Mouse (Mus musculus): ENCODE data around the gene Il27ra. TPM values are rescaled to one million over a fixed set of nuclear protein-coding genes. Genes with fewer than 3 reads are reported as not detected.
A peak's percentile ranks its signal among the peaks of the same experiment; 100 is the strongest.
"Not testable (repeated sequence)": the region's sequence is repeated elsewhere in the genome, so short reads cannot be mapped to it uniquely, and the experiment has no call there.

The Il27ra gene
- polyA plus RNA-seq, 1 experiment from 2014 or later: 0.43 TPM

GRCm38 (mm10) chr8:83997511-83998141, 44.8 kb downstream of the Il27ra start, which contains the start of gene Samd1:
Samd1 (plus strand) TSS chr8:83997672.
- peak within 1 kb of the TSS; percentile 91 for H3K27ac ChIP-seq (ENCODE audit: low read depth, low read length)
- no peaks in the 10 kb centered on the region for H3K9me3 ChIP-seq (ENCODE audit: control insufficient read depth, low read length)
- ATAC-seq (ENCODE audit: low read depth): peak; percentile 28; the same call in 1 of the 2 replicates
- peak within 1 kb of the TSS; percentile 75 for H3K4me3 ChIP-seq (ENCODE audit: low read depth, low read length)
- H3K27me3 ChIP-seq (ENCODE audit: control insufficient read depth, insufficient read depth, low read length): 0 out of 2 replicates have a peak, but pooled peaks cover 6% of the 10 kb centered on the region
- peak within 1 kb of the TSS; percentile 72 for H3K4me2 ChIP-seq (ENCODE audit: low read depth, low read length)
- H3K4me1 ChIP-seq (ENCODE audit: control insufficient read depth, insufficient read depth, low read length): peaks cover 13% of the 10 kb centered on the region
- H3K9ac ChIP-seq (replicated peaks; ENCODE audit: low read depth, low read length): peak within 1 kb of the TSS; percentile 85
- WGBS: 0% methylated on average over 27 of the region's 112 CpGs
- H3K36me3 ChIP-seq (ENCODE audit: control insufficient read depth, insufficient read depth, low read length): peaks cover 11% of the 10 kb centered on the region; the same call in 1 of the 2 replicates

GRCm38 (mm10) chr8:83996567-83997505, 45.6 kb downstream of the Il27ra start:
- Histone ChIP-seq H3K9me3 (ENCODE audit: control insufficient read depth, low read length) (no peaks in the 10 kb centered on the region), H3K4me3 (ENCODE audit: low read depth, low read length) (peak overlapping the region; percentile 75), H3K36me3 (ENCODE audit: control insufficient read depth, insufficient read depth, low read length) (peaks cover 14% of the 10 kb centered on the region; the same call in 1 of the 2 replicates), H3K27me3 (ENCODE audit: control insufficient read depth, insufficient read depth, low read length) (0 out of 2 replicates have a peak, but pooled peaks cover 6% of the 10 kb centered on the region), H3K9ac (replicated peaks; ENCODE audit: low read depth, low read length) (peak overlapping the region; percentile 85), H3K4me2 (ENCODE audit: low read depth, low read length) (peak overlapping the region; percentile 72), H3K4me1 (ENCODE audit: control insufficient read depth, insufficient read depth, low read length) (peaks cover 13% of the 10 kb centered on the region), H3K27ac (ENCODE audit: low read depth, low read length) (peak overlapping the region; percentile 91)
- ATAC-seq (ENCODE audit: low read depth): peak; percentile 72
- WGBS: 0% methylated on average over 33 of the region's 103 CpGs

GRCm38 (mm10) chr8:83995973-83996372, 46.4 kb downstream of the Il27ra start:
- Histone ChIP-seq H3K4me1 (ENCODE audit: control insufficient read depth, insufficient read depth, low read length) (peaks cover 11% of the 10 kb centered on the region), H3K36me3 (ENCODE audit: control insufficient read depth, insufficient read depth, low read length) (peaks cover 22% of the 10 kb centered on the region), H3K9me3 (ENCODE audit: control insufficient read depth, low read length) (no peaks in the 10 kb centered on the region), H3K4me2 (ENCODE audit: low read depth, low read length) (peak overlapping the region; percentile 72), H3K9ac (replicated peaks; ENCODE audit: low read depth, low read length) (no peak overlapping the region), H3K27ac (ENCODE audit: low read depth, low read length) (no peak overlapping the region), H3K27me3 (ENCODE audit: control insufficient read depth, insufficient read depth, low read length) (0 out of 2 replicates have a peak, but pooled peaks cover 6% of the 10 kb centered on the region), H3K4me3 (ENCODE audit: low read depth, low read length) (peak overlapping the region; percentile 75)
- no peak for ATAC-seq (ENCODE audit: low read depth)
- WGBS: 17% methylated on average over 12 of the region's 12 CpGs

- Histone ChIP-seq H3K36me3 (ENCODE audit: control insufficient read depth, insufficient read depth, low read length) (peaks cover 19% of the 10 kb centered on the region), H3K9me3 (ENCODE audit: control insufficient read depth, low read length) (no peaks in the 10 kb centered on the region), H3K4me1 (ENCODE audit: control insufficient read depth, insufficient read depth, low read length) (peaks cover 4% of the 10 kb centered on the region), H3K4me2 (ENCODE audit: low read depth, low read length) (no peak overlapping the region), H3K27ac (ENCODE audit: low read depth, low read length) (no peak overlapping the region), H3K9ac (replicated peaks; ENCODE audit: low read depth, low read length) (no peak overlapping the region), H3K4me3 (ENCODE audit: low read depth, low read length) (no peak overlapping the region), H3K27me3 (ENCODE audit: control insufficient read depth, insufficient read depth, low read length) (no peaks in the 10 kb centered on the region)
- WGBS: 97% methylated on average over 3 of the region's 3 CpGs
- ATAC-seq (ENCODE audit: low read depth): no peak
Measured at GRCm38 (mm10) chr8:83994030-83994429, 48.4 kb downstream of the Il27ra start.

GRCm38 (mm10) chr8:83992488-83992887, 49.9 kb downstream of the Il27ra start:
- peaks cover 31% of the 10 kb centered on the region for H3K36me3 ChIP-seq (ENCODE audit: control insufficient read depth, insufficient read depth, low read length)
- no peak overlapping the region for H3K4me2 ChIP-seq (ENCODE audit: low read depth, low read length)
- H3K9me3 ChIP-seq (ENCODE audit: control insufficient read depth, low read length): no peaks in the 10 kb centered on the region
- H3K4me1 ChIP-seq (ENCODE audit: control insufficient read depth, insufficient read depth, low read length): no peaks in the 10 kb centered on the region
- no peak overlapping the region for H3K9ac ChIP-seq (replicated peaks; ENCODE audit: low read depth, low read length)
- H3K27ac ChIP-seq (ENCODE audit: low read depth, low read length): no peak overlapping the region
- WGBS: 95% methylated on average over 2 of the region's 2 CpGs
- H3K4me3 ChIP-seq (ENCODE audit: low read depth, low read length): no peak overlapping the region
- ATAC-seq (ENCODE audit: low read depth): no peak
- no peaks in the 10 kb centered on the region for H3K27me3 ChIP-seq (ENCODE audit: control insufficient read depth, insufficient read depth, low read length)

- Histone ChIP-seq H3K27ac (ENCODE audit: low read depth, low read length) (no peak overlapping the region), H3K36me3 (ENCODE audit: control insufficient read depth, insufficient read depth, low read length) (peaks cover 44% of the 10 kb centered on the region), H3K27me3 (ENCODE audit: control insufficient read depth, insufficient read depth, low read length) (no peaks in the 10 kb centered on the region), H3K9ac (replicated peaks; ENCODE audit: low read depth, low read length) (no peak overlapping the region), H3K4me1 (ENCODE audit: control insufficient read depth, insufficient read depth, low read length) (no peaks in the 10 kb centered on the region), H3K4me2 (ENCODE audit: low read depth, low read length) (no peak overlapping the region), H3K4me3 (ENCODE audit: low read depth, low read length) (no peak overlapping the region), H3K9me3 (ENCODE audit: control insufficient read depth, low read length) (no peaks in the 10 kb centered on the region)
- WGBS: 94% methylated on average over 14 of the region's 14 CpGs
- no peak for ATAC-seq (ENCODE audit: low read depth)
Measured at GRCm38 (mm10) chr8:83990170-83990569, 52.2 kb downstream of the Il27ra start.

GRCm38 (mm10) chr8:83989243-83989642, 53.1 kb downstream of the Il27ra start:
- Histone ChIP-seq H3K36me3 (ENCODE audit: control insufficient read depth, insufficient read depth, low read length) (peaks cover 52% of the 10 kb centered on the region), H3K9me3 (ENCODE audit: control insufficient read depth, low read length) (no peaks in the 10 kb centered on the region), H3K9ac (replicated peaks; ENCODE audit: low read depth, low read length) (no peak overlapping the region), H3K4me1 (ENCODE audit: control insufficient read depth, insufficient read depth, low read length) (no peaks in the 10 kb centered on the region), H3K27ac (ENCODE audit: low read depth, low read length) (no peak overlapping the region), H3K4me3 (ENCODE audit: low read depth, low read length) (no peak overlapping the region), H3K27me3 (ENCODE audit: control insufficient read depth, insufficient read depth, low read length) (no peaks in the 10 kb centered on the region), H3K4me2 (ENCODE audit: low read depth, low read length) (no peak overlapping the region)
- WGBS: 90% methylated on average over 7 of the region's 7 CpGs
- ATAC-seq (ENCODE audit: low read depth): no peak

GRCm38 (mm10) chr8:83983222-83983621, 59.2 kb downstream of the Il27ra start:
- not testable (repeated sequence) for H3K27ac ChIP-seq (ENCODE audit: low read depth, low read length); H3K9me3 ChIP-seq (ENCODE audit: control insufficient read depth, low read length); H3K4me1 ChIP-seq (ENCODE audit: control insufficient read depth, insufficient read depth, low read length); H3K4me2 ChIP-seq (ENCODE audit: low read depth, low read length); H3K9ac ChIP-seq (replicated peaks; ENCODE audit: low read depth, low read length); ATAC-seq (ENCODE audit: low read depth); H3K4me3 ChIP-seq (ENCODE audit: low read depth, low read length); H3K27me3 ChIP-seq (ENCODE audit: control insufficient read depth, insufficient read depth, low read length)
- WGBS: 97% methylated on average over 2 of the region's 2 CpGs
- peaks cover 53% of the 10 kb centered on the region for H3K36me3 ChIP-seq (ENCODE audit: control insufficient read depth, insufficient read depth, low read length)

- H3K27ac ChIP-seq (ENCODE audit: low read depth, low read length): no peak overlapping the region
- no peaks in the 10 kb centered on the region for H3K9me3 ChIP-seq (ENCODE audit: control insufficient read depth, low read length)
- peaks cover 47% of the 10 kb centered on the region for H3K36me3 ChIP-seq (ENCODE audit: control insufficient read depth, insufficient read depth, low read length)
- no peak for ATAC-seq (ENCODE audit: low read depth)
- 88% methylated on average over 4 of the region's 4 CpGs for whole genome bisulfite sequencing
- no peaks in the 10 kb centered on the region for H3K27me3 ChIP-seq (ENCODE audit: control insufficient read depth, insufficient read depth, low read length)
- H3K4me2 ChIP-seq (ENCODE audit: low read depth, low read length): no peak overlapping the region
- H3K9ac ChIP-seq (replicated peaks; ENCODE audit: low read depth, low read length): no peak overlapping the region
- H3K4me1 ChIP-seq (ENCODE audit: control insufficient read depth, insufficient read depth, low read length): no peaks in the 10 kb centered on the region
- no peak overlapping the region for H3K4me3 ChIP-seq (ENCODE audit: low read depth, low read length)
Measured at GRCm38 (mm10) chr8:83982449-83982848, 59.9 kb downstream of the Il27ra start.
